Mouse (Mus musculus) liver, embryonic 11.5 days (tissue): Measurements from ENCODE around the gene Als2cr12. TPM values are rescaled to one million over a fixed set of nuclear protein-coding genes. Genes with fewer than 3 reads are reported as not detected.
A peak's percentile ranks its signal among the peaks of the same experiment; 100 is the strongest.

Experiments used
- ATAC-seq: fragments of 200-750 bp; cut with Nextera tagmentation; replicated peaks from 2 replicates; pipeline ENCODE4 v1.8.0; 2017; ENCODE audit warnings: moderate number of reproducible peaks, mild to moderate bottlenecking, moderate TSS enrichment, moderate library complexity; ENCODE audit not compliant: low FRiP score
- DNase-seq: peaks from one replicate; pipeline ENCODE4 v3.0.0-alpha.2; 2017; ENCODE audit warnings: low spot score
- H3K27ac ChIP-seq: fragments of 300-500 bp; sonication (generic); 2 replicates; pipeline ENCODE4 v1.5.1; 2014; ENCODE audit warnings: mild to moderate bottlenecking, low read depth, low read length, control low read depth
- H3K27me3 ChIP-seq: fragments of 300-500 bp; sonication (generic); replicated peaks from 2 replicates; pipeline ENCODE4 v1.6.1; 2014; ENCODE audit warnings: low read length, mixed read lengths; ENCODE audit not compliant: control insufficient read depth, insufficient read depth
- H3K36me3 ChIP-seq: fragments of 300-500 bp; sonication (generic); 2 replicates; pipeline ENCODE4 v1.6.1; 2014; ENCODE audit warnings: mild to moderate bottlenecking, low read length, moderate library complexity, mixed read lengths; ENCODE audit not compliant: control insufficient read depth, insufficient read depth
- H3K4me1 ChIP-seq: fragments of 300-500 bp; sonication (generic); replicated peaks from 2 replicates; pipeline ENCODE4 v1.6.1; 2014; ENCODE audit warnings: low read length, mixed read lengths; ENCODE audit not compliant: control insufficient read depth, insufficient read depth
- H3K4me2 ChIP-seq: fragments of 300-500 bp; sonication (generic); 2 replicates; pipeline ENCODE4 v1.6.1; 2014; ENCODE audit warnings: mild to moderate bottlenecking, control low read depth, moderate library complexity
- H3K4me3 ChIP-seq: fragments of 300-500 bp; sonication (generic); 2 replicates; pipeline ENCODE4 v1.5.1; 2014; ENCODE audit warnings: low read depth, low read length, control low read depth
- H3K9ac ChIP-seq: fragments of 300-500 bp; sonication (generic); 2 replicates; pipeline ENCODE4 v1.6.1; 2014; ENCODE audit warnings: low read depth, low read length, control low read depth
- H3K9me3 ChIP-seq: fragments of 300-500 bp; sonication (generic); 2 replicates; pipeline ENCODE4 v1.6.1; 2016; ENCODE audit warnings: low read length, inconsistent platforms, mixed read lengths; ENCODE audit not compliant: control insufficient read depth
- WGBS: fragments of 180-500 bp; shearing (Covaris S2); extraction: QIAGEN DNeasy Blood & Tissue Kit; methylation state at CpG from one replicate; pipeline ENCODE4 v1.1.7; 2014; 5-methylcytosine and 5-hydroxymethylcytosine counted together
- polyA plus RNA-seq: library from polyadenylated mRNA; unstranded; fragments of >200 nt; fragmentation: Nextera tagmentation; extraction: Ambion mirVana; gene quantifications from 2 replicates; pipeline ENCODE4 v1.2.1, GENCODE M21; 2014

Gene Als2cr12
- polyA plus RNA-seq, 1 experiment from 2014 or later, result not detected

GRCm38 (mm10) chr1:58733636-58734035, 37.8 kb upstream of the Als2cr12 start:
- H3K27ac ChIP-seq, result no peak overlapping the region
- H3K4me1 ChIP-seq, result no peaks in the 10 kb centered on the region; the same call in 1 of the 2 replicates
- no peak overlapping the region for H3K9ac ChIP-seq
- ATAC-seq (no peak), DNase-seq (no peak)
- no peak overlapping the region for H3K4me3 ChIP-seq
- H3K36me3 ChIP-seq, result peaks cover 19% of the 10 kb centered on the region
- H3K27me3 ChIP-seq, result no peaks in the 10 kb centered on the region
- WGBS, result 93% methylated on average over 2 of the region's 2 CpGs
- H3K4me2 ChIP-seq, result no peak overlapping the region
- no peaks in the 10 kb centered on the region for H3K9me3 ChIP-seq

GRCm38 (mm10) chr1:58728590-58728868, 32.7 kb upstream of the Als2cr12 start:
- H3K36me3 ChIP-seq, result peaks cover 15% of the 10 kb centered on the region
- WGBS, result 87% methylated on average over 3 of the region's 3 CpGs
- H3K4me3 ChIP-seq, result no peak overlapping the region
- no peak for DNase-seq
- no peaks in the 10 kb centered on the region for H3K9me3 ChIP-seq
- ATAC-seq, result no peak
- H3K4me2 ChIP-seq, result no peak overlapping the region
- H3K27me3 ChIP-seq, result no peaks in the 10 kb centered on the region
- peaks cover 2% of the 10 kb centered on the region; the same call in 1 of the 2 replicates for H3K4me1 ChIP-seq
- H3K9ac ChIP-seq, result no peak overlapping the region
- no peak overlapping the region for H3K27ac ChIP-seq

- peaks cover 2% of the 10 kb centered on the region; the same call in 1 of the 2 replicates for H3K4me1 ChIP-seq
- H3K27me3 ChIP-seq, result no peaks in the 10 kb centered on the region
- WGBS, result 83% methylated on average over 10 of the region's 10 CpGs
- H3K4me2 ChIP-seq, result no peak overlapping the region
- no peaks in the 10 kb centered on the region for H3K9me3 ChIP-seq
- peaks cover 15% of the 10 kb centered on the region for H3K36me3 ChIP-seq
- no peak overlapping the region for H3K4me3 ChIP-seq
- no peak overlapping the region for H3K9ac ChIP-seq
- H3K27ac ChIP-seq, result no peak overlapping the region
- no peak for DNase-seq
- no peak for ATAC-seq
Observed at GRCm38 (mm10) chr1:58727747-58728589, 32.2 kb upstream of the Als2cr12 start.

DNA sequence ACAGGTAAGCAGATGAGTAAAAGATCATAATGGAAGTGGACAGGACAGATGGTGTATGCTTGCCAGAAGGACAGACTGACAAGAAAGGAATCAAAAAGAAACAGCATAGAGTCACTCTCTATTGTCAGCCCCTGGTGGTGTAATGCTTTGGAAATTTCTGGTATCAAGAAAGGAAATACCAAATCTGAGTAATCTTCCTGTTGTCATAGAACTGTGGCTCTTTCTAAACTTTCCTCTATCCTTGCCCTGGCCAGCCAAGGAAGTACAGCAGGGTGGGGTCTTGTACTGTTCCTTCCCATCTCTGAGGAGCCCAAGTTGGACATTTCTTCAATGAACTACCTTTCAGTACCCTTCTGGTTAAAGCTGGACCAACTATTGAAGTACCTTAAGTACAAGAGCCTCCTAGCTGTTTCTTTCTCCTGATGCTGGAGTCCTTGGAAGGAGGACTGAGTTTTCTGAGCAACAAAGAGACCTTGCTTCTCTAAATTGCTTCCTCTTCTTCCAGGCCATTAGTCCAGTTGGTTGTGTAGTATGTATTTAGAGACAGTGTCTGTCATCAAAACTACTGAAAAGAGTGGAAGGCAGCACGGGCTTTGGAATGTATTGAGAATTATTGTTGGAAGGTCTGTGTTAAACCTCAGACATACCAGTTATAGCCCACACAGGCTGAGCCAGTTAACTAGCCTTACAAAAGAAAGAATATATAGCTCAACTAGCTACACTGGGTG, 31.4 kb upstream of the Als2cr12 start:
- no peaks in the 10 kb centered on the region for H3K9me3 ChIP-seq
- WGBS, result 86% methylated on average over 1 of the region's 1 CpGs
- H3K27me3 ChIP-seq, result no peaks in the 10 kb centered on the region
- H3K4me2 ChIP-seq, result no peak overlapping the region
- DNase-seq (no peak), ATAC-seq (no peak)
- H3K4me3 ChIP-seq, result no peak overlapping the region
- H3K9ac ChIP-seq, result no peak overlapping the region
- no peak overlapping the region for H3K27ac ChIP-seq
- H3K36me3 ChIP-seq, result peaks cover 15% of the 10 kb centered on the region
- H3K4me1 ChIP-seq, result peaks cover 2% of the 10 kb centered on the region; the same call in 1 of the 2 replicates

DNA sequence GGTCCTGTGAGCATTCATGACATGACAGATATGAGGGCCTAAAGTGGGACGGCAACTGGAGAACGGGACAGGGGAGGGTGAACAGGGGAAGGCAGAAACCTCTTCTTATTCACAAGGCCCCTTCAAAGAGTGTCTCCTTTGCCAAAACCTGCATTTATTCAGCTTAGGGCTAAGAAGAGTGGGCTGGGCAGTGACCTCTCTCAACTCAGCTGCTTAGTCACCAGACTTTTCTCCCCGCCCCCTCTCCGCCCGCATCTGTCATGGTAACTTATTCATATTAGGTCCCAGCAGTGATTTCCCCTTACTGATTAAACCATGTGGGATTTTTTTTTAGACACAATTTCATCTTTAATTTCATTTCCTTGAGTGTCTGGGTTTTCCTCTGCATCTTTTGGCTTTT, 30.0 kb upstream of the Als2cr12 start:
- Histone ChIP-seq H3K4me3 (no peak overlapping the region), H3K36me3 (peaks cover 11% of the 10 kb centered on the region; the same call in 1 of the 2 replicates), H3K4me2 (no peak overlapping the region), H3K4me1 (peaks cover 2% of the 10 kb centered on the region; the same call in 1 of the 2 replicates), H3K9me3 (no peaks in the 10 kb centered on the region), H3K27ac (no peak overlapping the region), H3K27me3 (no peaks in the 10 kb centered on the region), H3K9ac (no peak overlapping the region)
- ATAC-seq (no peak), DNase-seq (no peak)
- WGBS, result 81% methylated on average over 5 of the region's 5 CpGs

GRCm38 (mm10) chr1:58725095-58725494, 29.3 kb upstream of the Als2cr12 start:
- H3K27ac ChIP-seq, result no peak overlapping the region
- no peak for DNase-seq
- H3K9ac ChIP-seq, result no peak overlapping the region
- no peaks in the 10 kb centered on the region for H3K9me3 ChIP-seq
- H3K36me3 ChIP-seq, result peaks cover 11% of the 10 kb centered on the region; the same call in 1 of the 2 replicates
- no peak for ATAC-seq
- H3K27me3 ChIP-seq, result no peaks in the 10 kb centered on the region
- H3K4me1 ChIP-seq, result peaks cover 9% of the 10 kb centered on the region
- no peak overlapping the region for H3K4me3 ChIP-seq
- H3K4me2 ChIP-seq, result no peak overlapping the region

DNA sequence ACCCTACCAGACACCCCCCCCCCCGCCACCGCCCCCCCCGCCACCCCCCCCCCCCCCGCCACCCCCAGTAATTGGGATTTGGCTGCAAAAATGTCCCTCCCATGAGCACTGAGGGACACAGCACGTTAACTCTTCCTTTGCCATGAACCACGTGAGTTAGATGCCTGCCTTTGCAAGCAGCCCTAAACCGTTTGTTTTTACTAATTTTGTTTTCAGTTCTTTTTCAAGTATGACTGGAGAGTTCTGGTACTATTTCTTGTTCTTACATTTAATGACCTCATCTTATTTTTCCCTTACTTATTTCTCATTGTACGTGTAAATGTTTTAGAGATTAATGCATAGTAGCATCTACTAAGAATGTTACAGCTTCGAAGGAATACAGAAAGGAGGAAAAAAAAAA, 28.7 kb upstream of the Als2cr12 start:
- 63% methylated on average over 6 of the region's 9 CpGs for WGBS
- DNase-seq (no peak), ATAC-seq (no peak)
- Histone ChIP-seq H3K4me3 (no peak overlapping the region), H3K9me3 (no peaks in the 10 kb centered on the region), H3K4me1 (peaks cover 11% of the 10 kb centered on the region), H3K36me3 (peaks cover 11% of the 10 kb centered on the region; the same call in 1 of the 2 replicates), H3K4me2 (no peak overlapping the region), H3K27me3 (no peaks in the 10 kb centered on the region), H3K9ac (no peak overlapping the region), H3K27ac (no peak overlapping the region)

DNA sequence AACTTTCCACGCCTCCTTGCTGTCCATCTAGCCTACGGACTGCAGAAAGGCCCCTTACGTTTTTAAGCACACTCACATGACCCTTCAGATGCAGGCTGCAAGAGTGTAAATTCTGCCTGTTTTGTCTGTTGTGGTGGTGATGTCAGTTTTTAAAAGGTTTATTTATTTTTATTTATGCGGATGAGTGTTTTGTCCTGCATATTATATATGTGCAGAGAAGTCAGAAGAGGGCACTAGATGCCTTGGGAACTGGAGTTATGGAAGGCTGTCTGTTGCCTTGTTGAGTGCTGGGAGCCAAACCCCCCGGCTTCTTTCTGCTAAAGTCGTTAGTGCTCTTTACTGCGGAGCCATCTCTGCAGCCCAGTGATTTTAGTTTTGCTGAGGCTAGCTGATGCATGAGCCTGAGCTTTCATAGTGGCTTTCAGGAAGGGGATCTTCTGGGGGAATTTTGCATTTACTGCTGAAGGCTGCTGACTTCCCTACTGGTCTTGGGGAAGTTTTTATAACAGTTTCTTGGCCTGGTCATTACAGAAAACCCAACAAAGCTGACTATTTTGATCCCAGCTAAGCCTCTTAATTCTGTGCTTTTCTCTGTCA, 28.1 kb upstream of the Als2cr12 start:
- no peak overlapping the region for H3K4me2 ChIP-seq
- ATAC-seq (no peak), DNase-seq (no peak)
- no peak overlapping the region for H3K9ac ChIP-seq
- H3K4me1 ChIP-seq, result peaks cover 11% of the 10 kb centered on the region
- no peak overlapping the region for H3K4me3 ChIP-seq
- H3K27me3 ChIP-seq, result no peaks in the 10 kb centered on the region
- WGBS, result 63% methylated on average over 7 of the region's 7 CpGs
- peaks cover 11% of the 10 kb centered on the region; the same call in 1 of the 2 replicates for H3K36me3 ChIP-seq
- H3K9me3 ChIP-seq, result no peaks in the 10 kb centered on the region
- H3K27ac ChIP-seq, result peak overlapping the region; percentile 0; the same call in 1 of the 2 replicates
